Mouse (Mus musculus): ENCODE data around the gene Wdr76.
"Not testable (repeated sequence)": the region's sequence is repeated elsewhere in the genome, so short reads cannot be mapped to it uniquely, and the experiment has no call there.

DNA sequence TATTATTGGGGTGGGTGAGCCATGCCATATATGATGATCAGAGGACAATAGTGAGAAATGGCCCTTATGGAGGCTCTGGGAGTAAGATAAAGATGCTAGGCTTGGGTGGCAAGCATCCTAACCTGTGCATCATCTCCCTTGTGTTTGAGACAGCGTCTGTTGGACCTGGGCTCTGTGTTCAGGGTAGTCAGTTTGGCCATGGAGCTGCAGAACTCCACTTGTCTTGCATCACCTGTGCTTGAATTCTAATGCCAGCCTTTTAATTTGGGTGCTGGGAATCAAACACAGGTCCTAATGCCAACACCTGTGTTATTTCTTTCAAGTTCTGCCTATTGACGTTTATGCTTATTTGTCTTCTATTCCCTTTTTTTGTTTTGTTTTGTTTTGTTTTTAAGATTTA is 31.2 kb upstream of the Wdr76 start:
- not testable (repeated sequence) for TF ChIP-seq CTCF (IDR thresholded peaks at IDR 0.05; ENCODE audit: extremely low read depth, insufficient read length, insufficient replicate concordance, low read depth, low read length); POLR2A (IDR thresholded peaks at IDR 0.05; ENCODE audit: low read depth, low read length)

Measured in small intestine, adult 2 months (tissue).